Mouse (Mus musculus) forebrain, postnatal 0 days (tissue): ENCODE measurements around the gene Nolc1. TPM values are rescaled to one million over a fixed set of nuclear protein-coding genes. Genes with fewer than 3 reads are reported as not detected.
"Not testable (repeated sequence)": the region's sequence is repeated elsewhere in the genome, so short reads cannot be mapped to it uniquely, and the experiment has no call there.

ENCODE experiments used
- ATAC-seq: fragments of 200-750 bp; cut with Nextera tagmentation; 2 replicates; pipeline ENCODE4 v1.8.0; 2017; ENCODE audit warnings: mild to moderate bottlenecking, moderate library complexity
- DNase-seq: peaks from one replicate; pipeline ENCODE4 v3.0.0-alpha.2; 2015
- H3K27ac ChIP-seq: fragments of 300-500 bp; sonication (generic); 2 replicates; pipeline ENCODE4 v1.5.1; 2014; ENCODE audit warnings: low read depth, mild to moderate bottlenecking, antibody characterized with exemption, low read length, moderate library complexity, mixed read lengths
- H3K27me3 ChIP-seq: fragments of 300-500 bp; sonication (generic); 2 replicates; pipeline ENCODE4 v1.6.1; 2014; ENCODE audit warnings: mild to moderate bottlenecking, low read length, mixed read lengths; ENCODE audit not compliant: insufficient read depth
- H3K36me3 ChIP-seq: fragments of 300-500 bp; sonication (generic); 2 replicates; pipeline ENCODE4 v1.6.1; 2014; ENCODE audit warnings: mild to moderate bottlenecking, moderate library complexity; ENCODE audit not compliant: insufficient read depth
- H3K4me1 ChIP-seq: fragments of 300-500 bp; sonication (generic); 2 replicates; pipeline ENCODE4 v1.6.1; 2014; ENCODE audit warnings: antibody characterized with exemption; ENCODE audit not compliant: insufficient read depth
- H3K4me2 ChIP-seq: fragments of 300-500 bp; sonication (generic); 2 replicates; pipeline ENCODE4 v1.6.1; 2014; ENCODE audit warnings: low read depth, mild to moderate bottlenecking, moderate library complexity
- H3K4me3 ChIP-seq: fragments of 300-500 bp; sonication (generic); 2 replicates; pipeline ENCODE4 v1.5.1; 2014; ENCODE audit warnings: low read depth, low read length, mixed read lengths
- H3K9ac ChIP-seq: fragments of 300-500 bp; sonication (generic); 2 replicates; pipeline ENCODE4 v1.6.1; 2014; ENCODE audit warnings: mild to moderate bottlenecking
- H3K9me3 ChIP-seq: fragments of 300-500 bp; sonication (generic); 2 replicates; pipeline ENCODE4 v1.6.1; 2016; ENCODE audit warnings: low read length
- CTCF ChIP-seq: sonication (generic); IDR thresholded peaks from 2 replicates; pipeline ENCODE4 v1.5.1; 2016; ENCODE audit warnings: antibody characterized with exemption, control low read depth, low read depth
- WGBS: fragments of 180-500 bp; shearing (Covaris S2); extraction: QIAGEN DNeasy Blood & Tissue Kit; methylation state at CpG from one replicate; pipeline ENCODE4 v1.1.7; 2014; 5-methylcytosine and 5-hydroxymethylcytosine counted together
- polyA plus RNA-seq: library from polyadenylated mRNA; unstranded; fragments of >200 nt; fragmentation: Nextera tagmentation; extraction: Ambion mirVana; gene quantifications from 2 replicates; pipeline ENCODE4 v1.2.1, GENCODE M21; 2015
- total RNA-seq: library from RNA; depleted of rRNA; stranded (reverse); fragments of >200 nt; gene quantifications from 2 replicates; pipeline ENCODE4 v1.2.3, GENCODE M21; 2014

Nolc1 gene
- total and polyA plus RNA-seq, 2 experiments from 2014 or later = 51.6 to 67.3 TPM

DNA sequence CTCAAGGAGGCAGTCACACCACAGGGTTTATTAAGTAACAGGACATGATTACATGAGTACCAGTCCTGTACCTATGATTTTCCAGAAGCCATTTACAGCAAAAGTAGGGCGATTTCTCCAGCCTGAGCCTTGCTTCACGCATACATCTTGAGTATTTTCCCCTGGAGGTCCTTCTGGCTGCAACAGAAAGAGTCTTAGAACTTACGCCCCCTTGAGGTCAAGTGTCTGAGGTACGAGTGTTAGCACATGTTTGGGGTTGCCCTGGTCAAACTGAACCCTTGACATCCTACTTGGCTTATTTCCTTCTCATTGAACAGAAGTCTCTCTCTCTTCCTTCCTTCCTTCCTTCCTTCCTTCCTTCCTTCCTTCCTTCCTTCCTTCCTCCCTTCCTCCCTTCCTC, 39.0 kb downstream of the Nolc1 start:
- H3K4me2 ChIP-seq = no peak overlapping the region
- DNase-seq (no peak), ATAC-seq (no peak)
- WGBS = 54% methylated on average over 4 of the region's 4 CpGs
- H3K4me1 ChIP-seq = no peaks in the 10 kb centered on the region
- no peak overlapping the region for H3K27ac ChIP-seq
- TF ChIP-seq CTCF = no peak
- no peaks in the 10 kb centered on the region for H3K36me3 ChIP-seq
- no peak overlapping the region for H3K9ac ChIP-seq
- H3K9me3 ChIP-seq = no peaks in the 10 kb centered on the region
- H3K27me3 ChIP-seq = no peaks in the 10 kb centered on the region
- no peak overlapping the region for H3K4me3 ChIP-seq

DNA sequence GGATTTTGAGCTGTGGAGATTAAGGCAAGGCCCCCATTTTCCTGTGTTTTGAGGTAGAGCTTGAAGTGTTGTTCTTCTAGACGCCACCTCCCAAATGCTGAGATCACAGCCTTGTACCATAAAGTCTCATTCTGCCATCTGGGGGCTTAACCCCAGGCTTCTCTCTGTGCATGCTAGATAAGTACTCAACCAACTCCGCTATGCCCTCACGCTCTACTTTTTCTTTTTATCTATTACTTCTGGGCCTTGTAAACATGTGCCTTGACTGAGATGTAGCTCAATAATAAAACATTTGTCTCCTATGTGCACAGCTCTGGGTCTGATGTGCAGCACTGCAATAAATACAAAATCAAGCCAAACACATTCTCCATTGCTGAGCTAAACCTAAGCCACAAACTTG, 43.8 kb downstream of the Nolc1 start:
- 92% methylated on average over 3 of the region's 3 CpGs for WGBS
- no peak for TF ChIP-seq CTCF

DNA sequence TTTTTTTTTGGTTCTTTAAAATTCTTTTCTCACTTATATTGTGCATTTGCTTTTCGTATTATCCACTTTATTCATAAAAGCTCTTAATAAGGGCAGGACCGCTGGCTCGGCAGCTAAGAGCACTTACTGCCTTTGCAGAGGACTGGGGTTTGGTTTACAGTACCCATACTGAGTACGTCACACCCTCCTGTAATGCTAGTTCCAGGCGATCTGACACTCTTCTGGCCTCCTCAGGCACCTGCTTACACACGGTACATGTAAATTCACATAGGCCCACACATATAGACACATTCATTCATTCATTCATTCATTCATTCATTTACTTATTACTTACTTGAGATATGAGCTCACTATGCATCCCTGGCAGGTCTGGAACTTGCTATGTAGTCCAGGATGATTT, 45.2 kb downstream of the Nolc1 start:
- H3K4me2 ChIP-seq = no peak overlapping the region
- 74% methylated on average over 6 of the region's 6 CpGs for WGBS
- ATAC-seq = no peak
- H3K9me3 ChIP-seq = no peaks in the 10 kb centered on the region
- H3K4me3 ChIP-seq = no peak overlapping the region
- H3K27ac ChIP-seq = no peak overlapping the region
- no peak for DNase-seq
- H3K4me1 ChIP-seq = no peaks in the 10 kb centered on the region
- no peak for TF ChIP-seq CTCF
- no peak overlapping the region for H3K9ac ChIP-seq
- 0 out of 2 replicates have a peak, but pooled peaks cover 3% of the 10 kb centered on the region for H3K27me3 ChIP-seq
- no peaks in the 10 kb centered on the region for H3K36me3 ChIP-seq

More for the DNA sequence above, 43.8 kb downstream of the Nolc1 start:
- no peak overlapping the region for H3K4me2 ChIP-seq
- H3K9me3 ChIP-seq = no peaks in the 10 kb centered on the region
- no peak overlapping the region for H3K4me3 ChIP-seq
- ATAC-seq = no peak
- 0 out of 2 replicates have a peak, but pooled peaks cover 3% of the 10 kb centered on the region for H3K27me3 ChIP-seq
- no peak for DNase-seq
- H3K4me1 ChIP-seq = no peaks in the 10 kb centered on the region
- H3K27ac ChIP-seq = no peak overlapping the region
- H3K36me3 ChIP-seq = no peaks in the 10 kb centered on the region
- H3K9ac ChIP-seq = no peak overlapping the region

DNA sequence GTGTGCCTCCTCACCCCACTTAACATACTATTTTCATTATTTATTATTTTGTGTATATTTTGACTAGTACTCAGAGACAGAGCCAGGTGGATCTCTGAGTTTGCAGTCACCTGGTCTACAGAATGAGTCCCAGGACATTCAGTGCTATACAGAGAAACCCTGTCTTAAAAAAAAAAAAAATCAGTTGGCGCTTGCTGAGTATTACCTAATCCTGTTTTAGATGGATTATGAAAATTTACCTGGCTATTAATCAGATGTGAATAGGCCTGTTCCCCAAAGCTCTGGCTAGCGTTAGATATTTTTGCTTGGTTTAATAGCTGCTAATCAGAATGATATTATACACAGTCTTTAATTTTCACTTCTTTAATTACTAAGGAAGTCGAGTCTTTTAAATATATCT, 48.2 kb downstream of the Nolc1 start:
- Histone ChIP-seq H3K27ac (no peak overlapping the region), H3K4me1 (no peaks in the 10 kb centered on the region), H3K4me2 (no peak overlapping the region), H3K4me3 (no peak overlapping the region), H3K36me3 (no peaks in the 10 kb centered on the region), H3K9ac (no peak overlapping the region), H3K9me3 (no peaks in the 10 kb centered on the region), H3K27me3 (0 out of 2 replicates have a peak, but pooled peaks cover 3% of the 10 kb centered on the region)
- ATAC-seq (no peak), DNase-seq (no peak)
- 83% methylated on average over 3 of the region's 3 CpGs for WGBS
- TF ChIP-seq CTCF = no peak

DNA sequence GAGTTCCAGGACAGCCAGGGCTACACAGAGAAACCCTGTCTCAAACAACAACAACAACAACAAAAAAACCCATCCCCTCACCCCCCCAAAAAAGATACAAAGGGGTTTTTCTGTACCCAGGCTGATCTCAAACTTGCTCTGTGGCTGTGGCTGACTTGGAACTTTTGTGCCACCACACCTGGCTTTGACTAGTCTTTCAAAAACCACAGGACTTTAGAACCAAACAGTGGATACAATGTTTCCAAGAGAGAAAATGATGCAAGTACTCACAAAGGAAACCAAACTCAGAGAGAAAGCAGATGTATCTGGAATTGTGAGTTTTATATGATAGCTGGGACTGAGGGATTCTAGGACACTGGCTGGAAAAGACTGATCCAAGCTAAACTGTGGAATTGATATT, 49.0 kb downstream of the Nolc1 start:
- no peak for ATAC-seq
- TF ChIP-seq CTCF = no peak
- H3K9me3 ChIP-seq = no peaks in the 10 kb centered on the region

DNA sequence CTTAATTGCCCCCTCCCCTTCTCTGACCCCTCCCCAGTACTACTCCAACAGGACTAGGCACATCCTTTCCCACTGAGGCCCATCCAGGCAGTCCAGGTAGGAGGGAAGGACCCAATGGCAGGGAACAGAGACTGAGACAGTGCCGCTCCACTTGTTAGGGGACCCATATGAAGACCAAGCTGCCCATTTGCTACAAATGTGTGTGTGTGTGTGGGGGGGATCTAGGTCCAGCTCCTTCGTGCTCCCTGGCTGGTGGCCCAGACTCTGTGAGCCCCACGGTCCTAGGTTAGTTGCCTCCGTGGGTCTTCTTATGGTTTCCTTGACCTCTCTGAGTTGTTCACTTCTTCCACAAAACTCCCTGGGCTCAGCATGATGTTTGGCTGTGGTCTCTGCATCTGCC, 50.6 kb downstream of the Nolc1 start:
- H3K27me3 ChIP-seq = peaks cover 9% of the 10 kb centered on the region; the same call in 1 of the 2 replicates

More for the DNA sequence above, 49.0 kb downstream of the Nolc1 start:
- Histone ChIP-seq H3K4me2 (no peak overlapping the region), H3K27me3 (0 out of 2 replicates have a peak, but pooled peaks cover 3% of the 10 kb centered on the region), H3K27ac (no peak overlapping the region), H3K9ac (no peak overlapping the region), H3K4me1 (no peaks in the 10 kb centered on the region), H3K36me3 (no peaks in the 10 kb centered on the region), H3K4me3 (no peak overlapping the region)
- DNase-seq = no peak

DNA sequence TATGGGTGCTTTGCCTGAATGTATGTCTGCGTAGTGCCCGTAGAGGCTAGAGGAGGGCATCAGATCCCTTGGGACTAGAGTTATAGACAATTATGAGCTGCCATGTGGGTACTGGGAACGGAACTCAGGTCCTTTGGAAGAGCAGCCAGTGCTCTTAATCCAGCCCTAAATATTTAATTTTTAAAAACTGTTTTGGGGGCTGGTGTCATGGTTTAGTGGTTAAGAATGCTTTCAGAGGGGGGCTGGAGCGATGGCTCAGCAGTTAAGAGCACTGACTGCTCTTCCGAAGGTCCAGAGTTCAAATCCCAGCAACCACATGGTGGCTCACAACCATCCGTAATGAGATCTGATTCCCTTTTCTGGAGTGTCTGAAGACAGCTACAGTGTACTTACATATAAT, 54.1 kb downstream of the Nolc1 start:
- not testable (repeated sequence) for H3K4me3 ChIP-seq, DNase-seq, H3K4me1 ChIP-seq, H3K4me2 ChIP-seq, H3K9ac ChIP-seq, H3K9me3 ChIP-seq, ATAC-seq, H3K36me3 ChIP-seq, H3K27ac ChIP-seq
- WGBS = 74% methylated on average over 6 of the region's 6 CpGs
- peaks cover 39% of the 10 kb centered on the region for H3K27me3 ChIP-seq

More for the DNA sequence above, 50.6 kb downstream of the Nolc1 start:
- 90% methylated on average over 4 of the region's 4 CpGs for WGBS
- ATAC-seq (no peak), DNase-seq (no peak)
- Histone ChIP-seq H3K4me1 (no peaks in the 10 kb centered on the region), H3K9ac (no peak overlapping the region), H3K9me3 (no peaks in the 10 kb centered on the region), H3K27ac (no peak overlapping the region), H3K36me3 (no peaks in the 10 kb centered on the region), H3K4me2 (no peak overlapping the region), H3K4me3 (no peak overlapping the region)
- TF ChIP-seq CTCF = no peak

DNA sequence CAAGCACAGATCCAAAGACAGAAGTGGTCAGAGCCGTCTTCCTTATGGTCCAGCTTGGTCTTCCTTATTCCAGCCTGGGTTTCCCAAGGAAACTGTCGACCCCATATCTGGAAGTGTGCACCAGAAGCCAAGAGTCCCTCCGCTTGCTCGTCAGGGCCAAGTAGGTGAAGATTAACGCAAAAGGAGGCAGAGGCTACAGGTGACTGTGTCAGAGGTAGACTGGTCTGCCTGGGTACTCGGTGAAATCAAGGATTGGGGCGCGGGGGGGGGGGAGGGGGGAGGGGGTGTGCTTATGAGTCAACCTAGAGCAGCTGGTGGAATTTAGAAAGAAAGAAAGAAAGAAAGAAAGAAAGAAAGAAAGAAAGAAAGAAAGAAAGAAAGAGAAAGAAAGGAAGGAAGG, 55.6 kb downstream of the Nolc1 start:
- 9% methylated on average over 6 of the region's 8 CpGs for WGBS
- peaks cover 42% of the 10 kb centered on the region for H3K27me3 ChIP-seq
- no peak overlapping the region for H3K27ac ChIP-seq
- H3K4me1 ChIP-seq = no peaks in the 10 kb centered on the region
- no peaks in the 10 kb centered on the region for H3K36me3 ChIP-seq
- ATAC-seq (no peak), DNase-seq (no peak)
- no peak for TF ChIP-seq CTCF
- H3K4me3 ChIP-seq = no peak overlapping the region
- H3K9ac ChIP-seq = no peak overlapping the region
- no peaks in the 10 kb centered on the region for H3K9me3 ChIP-seq
- peak overlapping the region; percentile 38 for H3K4me2 ChIP-seq
